Mouse (Mus musculus): ENCODE data around the gene Cmtm5. TPM values are rescaled to one million over a fixed set of nuclear protein-coding genes. Genes with fewer than 3 reads are reported as not detected.

The Cmtm5 gene
- total RNA-seq, 2 experiments from 2014 or later = 7.5 to 11.1 TPM

Small RNAs within 50 kb of the gene (microRNA-seq; reads per million reads assigned to microRNA genes)
- gene Mir208a (2.1 reads per million), gene Mir208b (1.2 reads per million)

Other genes starting within 250 kb of the Cmtm5 start
- 100 to 1,000 TPM; 273 to 279 TPM for gene Acin1, start 249.3 kb upstream of the Cmtm5 start, total RNA-seq (2021)
- gene Gm29776, start 237.4 kb upstream of the Cmtm5 start, total RNA-seq (2021) = not detected
- gene Cebpe, start 224.1 kb upstream of the Cmtm5 start, total RNA-seq (2021) = not detected
- gene Slc7a8, start 154.3 kb upstream of the Cmtm5 start, total RNA-seq (2021) = 10 to 100 TPM; 33.7 to 36.5 TPM
- not detected for gene Rnf212b, start 122.1 kb upstream of the Cmtm5 start, total RNA-seq (2021)
- 10 to 100 TPM in 1 of 2 experiments, 1 to 10 TPM in 1; 7.9 to 17.0 TPM for gene Homez, start 65.3 kb upstream of the Cmtm5 start, total RNA-seq (2021)
- gene Ppp1r3e, start 58.7 kb upstream of the Cmtm5 start, total RNA-seq (2021) = 10 to 100 TPM; 50.0 to 54.6 TPM
- gene Bcl2l2, start 52.9 kb upstream of the Cmtm5 start, total RNA-seq (2021) = 10 to 100 TPM; 49.9 to 54.6 TPM
- gene Gm20521, start 52.8 kb upstream of the Cmtm5 start, total RNA-seq (2021) = not detected
- gene Pabpn1, start 43.8 kb upstream of the Cmtm5 start, total RNA-seq (2021) = 100 to 1,000 TPM; 325 to 354 TPM
- 100 to 1,000 TPM; 345 to 405 TPM for gene Slc22a17, start 23.1 kb upstream of the Cmtm5 start, total RNA-seq (2021)
- 10 to 100 TPM; 15.0 to 15.9 TPM for gene Efs, start 10.1 kb upstream of the Cmtm5 start, total RNA-seq (2021)
- gene Il25, start 3.6 kb upstream of the Cmtm5 start, total RNA-seq (2021) = not detected
- gene Myh6, start 30.7 kb downstream of the Cmtm5 start, total RNA-seq (2021) = 1 to 10 TPM; 2.7 TPM
- not detected for gene Gm17428, start 40.7 kb downstream of the Cmtm5 start, total RNA-seq (2021)
- 1 to 10 TPM; 3.9 to 5.5 TPM for gene Myh7, start 58.4 kb downstream of the Cmtm5 start, total RNA-seq (2021)
- gene Ngdn, start 79.2 kb downstream of the Cmtm5 start, total RNA-seq (2021) = 10 to 100 TPM; 26.3 to 29.0 TPM
- gene Zfhx2, start 156.1 kb downstream of the Cmtm5 start, total RNA-seq (2021) = 10 to 100 TPM; 28.2 to 29.4 TPM
- gene Thtpa, start 158.5 kb downstream of the Cmtm5 start, total RNA-seq (2021) = 10 to 100 TPM; 34.7 to 35.7 TPM
- 10 to 100 TPM; 25.8 to 31.4 TPM for gene Ap1g2, start 170.3 kb downstream of the Cmtm5 start, total RNA-seq (2021)
- 100 to 1,000 TPM; 366 to 399 TPM for gene Jph4, start 180.7 kb downstream of the Cmtm5 start, total RNA-seq (2021)

Data from left cerebral cortex, postnatal 4 days (tissue).